Comparison of ENCODE assay signal across 29 mouse cellular contexts in the genomic region with DNA sequence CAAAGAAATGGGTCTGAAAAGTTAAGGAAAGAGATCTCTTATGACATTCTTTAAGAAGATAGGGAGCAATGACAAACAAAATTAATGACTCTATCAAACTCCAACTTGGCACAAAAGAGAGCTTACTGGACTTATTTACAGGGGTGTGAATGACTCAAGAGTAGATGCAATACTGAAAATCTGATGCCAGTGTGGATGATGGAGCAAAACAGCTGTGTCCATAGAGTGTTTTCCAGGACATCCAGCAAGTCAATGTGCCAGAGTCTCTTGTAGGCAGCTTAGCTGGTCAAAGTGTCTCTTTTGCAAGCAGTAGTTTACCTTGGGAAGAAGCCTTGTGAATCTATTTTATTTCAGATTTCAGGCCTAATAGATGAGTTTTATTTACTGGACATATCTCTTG.
DNase-seq lines count a peak whose midpoint lies in the region; ATAC-seq and TF ChIP-seq lines count a peak whose summit lies in the region.
"Had no signal": no experiment of that assay in that cellular context is flagged by ENCODE, and none has a peak within 500 bp of the region (broad histone marks: within the 10 kb centered on the region; RNA-seq: fewer than 3 reads in every experiment).

No protein-coding gene starts in this region.

- H3ac ChIP-seq in C2C12 (ENCODE audit: control insufficient read depth, insufficient read length, low read depth) = no peak overlapping the region

- H3K4me3 ChIP-seq in gastrocnemius, adult 2 months = no peak overlapping the region
- H3K4me3 ChIP-seq in C2C12 (ENCODE audit: insufficient read depth, poor library complexity, severe bottlenecking) = no peak overlapping the region
- no peak overlapping the region for H3K4me3 ChIP-seq in hindbrain, postnatal 0 days (ENCODE audit: low read length)
- H3K4me3 ChIP-seq: embryonic facial prominence, embryonic 13.5 days; embryonic facial prominence, embryonic 15.5 days; erythroblast, embryonic 14.5 days; forebrain, embryonic 10.5 days; forebrain, embryonic 12.5 days had no signal

- H3K79me3 ChIP-seq in C2C12 (ENCODE audit: low read depth) = no peaks in the 10 kb centered on the region

- H3K27me3 ChIP-seq in C2C12 (ENCODE audit: control insufficient read depth, insufficient read depth, insufficient read length) = no peaks in the 10 kb centered on the region
- H3K27me3 ChIP-seq in hindbrain, postnatal 0 days (ENCODE audit: insufficient read depth, low read length) = no peaks in the 10 kb centered on the region
- H3K27me3 ChIP-seq: CH12.LX; embryonic facial prominence, embryonic 13.5 days; embryonic facial prominence, embryonic 15.5 days; forebrain, embryonic 12.5 days; Patski had no signal

- H3K4me2 ChIP-seq in hindbrain, postnatal 0 days (ENCODE audit: low read depth, low read length) = no peak overlapping the region
- H3K4me2 ChIP-seq: embryonic facial prominence, embryonic 13.5 days; embryonic facial prominence, embryonic 15.5 days; forebrain, embryonic 12.5 days had no signal

- intact Hi-C loops in gastrocnemius, adult 2 months (cut with DNase I) = loop anchor here (2.0 kb wide), 1 partner anchor 74 kb away; no protein-coding TSS in a partner anchor
- intact Hi-C loops in gastrocnemius, postnatal 36 days (cut with DNase I) = no loop called here

- peak overlapping the region; percentile 32 for H3K27ac ChIP-seq in gastrocnemius, adult 2 months
- H3K27ac ChIP-seq in hindbrain, postnatal 0 days = no peak overlapping the region
- H3K27ac ChIP-seq: embryonic facial prominence, embryonic 13.5 days; embryonic facial prominence, embryonic 15.5 days; forebrain, embryonic 10.5 days; forebrain, embryonic 12.5 days had no signal

- no peak overlapping the region for H3K9ac ChIP-seq in hindbrain, postnatal 0 days (replicated peaks; ENCODE audit: low read length)
- H3K9ac ChIP-seq: embryonic facial prominence, embryonic 13.5 days; embryonic facial prominence, embryonic 15.5 days; forebrain, embryonic 12.5 days had no signal

- H3K36me3 ChIP-seq in C2C12 (ENCODE audit: control insufficient read depth, insufficient read depth) = no peaks in the 10 kb centered on the region
- no peaks in the 10 kb centered on the region for H3K36me3 ChIP-seq in hindbrain, postnatal 0 days (ENCODE audit: insufficient read depth, low read length)
- H3K36me3 ChIP-seq: embryonic facial prominence, embryonic 13.5 days; embryonic facial prominence, embryonic 15.5 days; forebrain, embryonic 10.5 days; forebrain, embryonic 12.5 days; G1E had no signal

- no peak for ATAC-seq in hindbrain, postnatal 0 days
- ATAC-seq: activated CD4-positive, CD25-positive, alpha-beta regulatory T cell, adult 4 months; CD4-positive, CD25-positive, alpha-beta regulatory T cell, adult 4 months; forebrain, embryonic 14.5 days; forebrain, embryonic 16.5 days; Patski had no signal

- peak; percentile 23 for DNase-seq in gastrocnemius, adult 2 months
- DNase-seq in gastrocnemius, postnatal 36 days = no peak
- DNase-seq in adipocyte (ENCODE audit: low spot score) = peak; percentile 57
- DNase-seq in skeletal muscle tissue, adult 2 months (ENCODE audit: low read depth, low spot score) = peak; percentile 87
- DNase-seq in urinary bladder, postnatal 14 days (ENCODE audit: low spot score) = no peak
- DNase-seq in hindbrain, postnatal 0 days (ENCODE audit: low spot score) = no peak
- DNase-seq: adrenal gland, adult 2 months; adrenal gland, postnatal 10 days; adrenal gland, postnatal 25 days; cerebellum, adult 11 months; cerebellum, adult 18-20 months; cerebellum, adult 8-10 months; cerebellum, adult 9-11 months; cerebellum, postnatal 14 days; cerebellum, postnatal 36 days; embryo, embryonic 11 days had no signal

- TF ChIP-seq CTCF in gastrocnemius, adult 2 months (IDR thresholded peaks at IDR 0.05) = no peak
- TF ChIP-seq CTCF in C2C12 (IDR thresholded peaks at IDR 0.05; ENCODE audit: control insufficient read depth, insufficient read depth, insufficient read length) = no peak
- no peak for TF ChIP-seq CTCF in hindbrain, postnatal 0 days (IDR thresholded peaks at IDR 0.05; ENCODE audit: low read depth)

- H3K79me2 ChIP-seq in C2C12 (ENCODE audit: control insufficient read depth, insufficient read depth) = no peaks in the 10 kb centered on the region

- no peaks in the 10 kb centered on the region for H3K9me3 ChIP-seq in hindbrain, postnatal 0 days (ENCODE audit: low read length)
- H3K9me3 ChIP-seq: embryonic facial prominence, embryonic 13.5 days; embryonic facial prominence, embryonic 15.5 days; forebrain, embryonic 10.5 days; forebrain, embryonic 12.5 days; G1E had no signal

- H3K4me1 ChIP-seq in hindbrain, postnatal 0 days (ENCODE audit: insufficient read depth, low read length) = no peaks in the 10 kb centered on the region
- H3K4me1 ChIP-seq: embryonic facial prominence, embryonic 13.5 days; embryonic facial prominence, embryonic 15.5 days; forebrain, embryonic 10.5 days; forebrain, embryonic 12.5 days had no signal

TF ChIP-seq in C2C12, 6 proteins besides CTCF, POLR2A, EP300 and RAD21:
- TF ChIP-seq USF1 (IDR thresholded peaks at IDR 0.05; ENCODE audit: low read depth) (no peak), MYOD1 (IDR thresholded peaks at IDR 0.05; ENCODE audit: control insufficient read depth, insufficient read length, low read depth) (peak; percentile 68)

Comparison
In these comparisons a context has a peak if more than half of its experiments do, and no peak if none do; other contexts are left out.
1. DNase-seq: peak in gastrocnemius, adult 2 months (single experiment), adipocyte (single experiment) and skeletal muscle tissue, adult 2 months (single experiment); none in gastrocnemius, postnatal 36 days (0 of 2), urinary bladder, postnatal 14 days (single experiment) and hindbrain, postnatal 0 days (single experiment).